Mouse (Mus musculus) erythroblast, embryonic 14.5 days (primary cell): ENCODE results near the gene Apba2.

Experiments
- GATA1 ChIP-seq: IDR thresholded peaks from 2 replicates; pipeline ENCODE4 v1.6.1; 2012; ENCODE audit warnings: low read length, inconsistent platforms, mixed read lengths
- TAL1 ChIP-seq: IDR thresholded peaks from 3 replicates; pipeline ENCODE4 v1.6.1; 2012; ENCODE audit warnings: low read length, inconsistent platforms, mixed read lengths

DNA sequence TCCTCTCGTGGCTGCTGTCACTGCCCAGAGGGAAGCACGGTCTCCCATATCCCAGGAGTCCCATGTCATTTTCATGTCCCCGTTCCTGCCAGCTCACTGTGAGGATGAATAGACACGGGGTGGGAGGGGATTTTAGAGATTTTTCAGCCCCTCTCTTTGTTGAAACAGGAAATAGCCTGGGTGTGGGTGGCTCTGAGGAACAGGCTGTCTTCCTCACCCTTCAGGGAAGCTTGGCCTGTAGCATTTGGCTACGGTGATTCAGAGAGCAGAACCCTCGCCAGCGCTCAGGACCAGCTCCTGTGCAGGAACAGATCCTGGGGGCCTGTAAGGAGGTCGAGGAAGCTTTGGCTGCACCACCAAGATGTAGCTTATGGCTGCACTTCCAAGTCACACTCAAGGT lies 45.3 kb downstream of the Apba2 start:
- no peak for TF ChIP-seq TAL1
- TF ChIP-seq GATA1: no peak
